Mouse (Mus musculus): Measurements from ENCODE around the gene Prpf4b. TPM values are rescaled to one million over a fixed set of nuclear protein-coding genes. Genes with fewer than 3 reads are reported as not detected.

Prpf4b gene
- polyA plus RNA-seq, 1 experiment: 15.3 TPM

Other genes with a start within 250 kb of the Prpf4b start
- gene Pxdc1, start 221.8 kb upstream of the Prpf4b start, polyA plus RNA-seq (2012; rRNA removed): 8.3 and 8.9 TPM in 2 replicates
- 0.09 TPM in 1 of 2 replicates, not detected in the other for gene Fam50b, start 140.5 kb upstream of the Prpf4b start, polyA plus RNA-seq (2012; rRNA removed)
- gene Fam217a, start 49.0 kb downstream of the Prpf4b start, polyA plus RNA-seq (2012; rRNA removed): 1.8 and 2.0 TPM in 2 replicates
- not detected in 2 replicates for gene 4933417A18Rik, start 49.1 kb downstream of the Prpf4b start, polyA plus RNA-seq (2012; rRNA removed)
- gene Eci3, start 88.5 kb downstream of the Prpf4b start, polyA plus RNA-seq (2012; rRNA removed): 106 and 129 TPM in 2 replicates
- 76.2 and 82.5 TPM in 2 replicates for gene Eci2, start 151.8 kb downstream of the Prpf4b start, polyA plus RNA-seq (2012; rRNA removed)

Measured in kidney, adult 2 months (tissue).